Mouse (Mus musculus): ENCODE data around the gene Gjb4.

Gjb4 gene

GRCm38 (mm10) chr4:127349560-127350300 is 4.2 kb downstream of the Gjb4 start:
- no peak for DNase-seq (ENCODE audit: low spot score)

DNA sequence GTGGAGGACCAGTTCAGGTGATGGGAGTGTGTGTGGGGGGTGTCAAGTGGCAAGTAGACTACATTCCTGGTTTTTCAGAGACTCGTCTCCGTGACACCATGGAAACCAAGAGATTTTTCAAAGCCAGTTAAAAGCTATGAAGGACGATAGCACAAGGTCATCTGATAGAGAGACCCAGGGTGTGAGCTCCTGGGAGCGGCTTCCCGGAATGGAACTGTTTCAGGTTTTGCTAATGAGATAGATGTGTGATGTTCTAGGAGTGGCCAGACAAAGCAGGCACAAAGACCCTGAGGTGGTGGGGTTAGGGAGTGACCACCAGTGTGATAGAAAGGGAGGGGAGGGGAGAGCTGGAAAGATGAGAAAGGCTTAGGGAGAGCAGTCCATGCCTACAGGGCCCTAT is 8.9 kb downstream of the Gjb4 start:
- DNase-seq (ENCODE audit: low spot score), result no peak

GRCm38 (mm10) chr4:127341372-127341771 is 12.5 kb downstream of the Gjb4 start:
- no peak for DNase-seq (ENCODE audit: low spot score)

DNA sequence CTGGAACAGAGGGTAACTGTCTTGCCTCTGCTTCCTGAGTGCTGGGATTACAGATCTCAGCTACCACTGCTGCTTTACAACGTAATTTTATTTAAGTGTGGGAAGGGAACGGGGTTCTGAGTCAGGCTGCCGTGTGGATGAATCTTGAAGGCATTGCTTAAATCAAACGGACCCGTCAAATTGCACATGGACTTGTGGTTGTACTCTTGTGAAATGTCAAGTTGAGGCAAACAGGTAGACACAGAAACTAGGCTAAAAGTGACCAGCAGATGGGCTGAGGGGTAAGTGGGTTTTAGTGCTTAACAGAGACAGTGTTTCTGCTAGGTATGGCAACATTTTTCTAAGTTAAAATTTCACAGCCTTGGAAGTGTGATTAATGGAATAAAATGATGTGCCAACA is 16.2 kb downstream of the Gjb4 start:
- DNase-seq (ENCODE audit: low spot score), result no peak

- DNase-seq (ENCODE audit: low spot score), result no peak
These were observed 18.9 kb downstream of the Gjb4 start for GRCm38 (mm10) chr4:127334870-127335504.

- no peak for DNase-seq (ENCODE audit: low spot score)
These were observed 22.7 kb downstream of the Gjb4 start for GRCm38 (mm10) chr4:127331171-127331570.

DNA sequence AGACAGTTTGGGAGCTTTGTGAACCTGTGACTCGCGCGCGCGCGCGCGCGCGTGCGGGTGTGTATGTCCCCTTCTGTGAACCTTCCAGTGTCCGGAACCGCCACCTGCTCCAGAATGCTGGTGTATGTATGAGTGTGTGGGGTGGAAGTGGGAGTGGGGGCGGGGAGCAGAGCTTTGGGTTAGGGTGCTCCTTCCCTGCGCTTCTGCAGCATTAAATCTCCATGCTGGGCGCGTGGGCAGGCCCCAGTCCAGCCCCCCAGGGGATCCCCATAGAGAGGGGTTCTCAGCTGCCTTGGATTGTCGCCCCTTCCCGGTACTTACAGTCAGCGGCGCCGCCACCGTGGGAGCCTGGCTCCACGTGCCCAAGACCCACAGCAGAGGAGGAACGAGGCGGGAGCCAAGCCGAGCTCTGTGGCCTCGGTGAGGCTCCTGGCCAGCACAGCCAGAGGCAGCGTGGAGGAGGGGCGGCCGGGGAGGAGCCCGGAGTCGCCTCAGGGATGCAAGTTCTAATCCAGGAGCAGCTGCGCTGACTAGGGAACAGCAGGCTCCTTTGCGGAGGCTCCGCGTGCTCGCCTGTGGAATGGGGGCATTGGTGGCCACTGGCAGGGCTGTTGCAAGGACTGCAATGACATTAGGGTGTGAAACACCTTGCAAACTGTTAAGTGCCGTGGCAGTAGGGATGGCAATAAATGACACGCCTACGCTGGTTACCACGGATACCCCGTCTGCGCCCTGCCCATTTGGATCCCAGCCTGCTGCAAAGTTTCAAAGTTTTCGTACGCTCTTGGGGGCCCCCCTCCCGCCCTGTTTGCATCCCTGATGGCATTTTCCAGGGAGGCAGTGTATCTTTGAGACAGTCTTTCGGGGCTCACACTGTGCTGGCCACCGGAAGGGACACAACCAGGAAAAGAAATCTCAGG is 23.4 kb downstream of the Gjb4 start, which contains the start of gene Gjb3:
Gjb3 (minus strand) TSS at position 664 of the 920 bp plus-strand sequence.
- no peak for DNase-seq (ENCODE audit: low spot score)

DNA sequence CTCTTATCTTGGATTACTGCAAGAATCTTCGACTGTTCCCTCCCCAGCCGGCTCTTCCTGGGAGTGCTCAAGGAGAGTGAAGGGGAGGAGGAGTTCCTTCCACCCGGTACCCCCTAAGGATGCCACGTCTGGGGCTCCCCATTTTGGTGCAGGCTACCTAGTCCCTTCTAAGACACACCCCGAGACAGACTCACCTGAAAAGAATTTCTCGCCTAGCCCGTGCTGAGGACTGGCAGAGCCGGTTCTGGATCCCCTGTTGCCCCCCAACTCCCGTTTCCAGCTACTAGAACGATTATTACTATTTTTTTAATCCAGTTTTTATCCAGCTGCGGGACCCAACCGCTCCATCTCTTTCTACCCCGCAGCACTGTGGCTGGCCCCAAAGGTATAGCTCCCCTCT is 24.1 kb downstream of the Gjb4 start:
- DNase-seq (ENCODE audit: low spot score), result no peak

- DNase-seq (ENCODE audit: low spot score), result no peak
These were observed 24.8 kb downstream of the Gjb4 start for GRCm38 (mm10) chr4:127329046-127329445.

DNA sequence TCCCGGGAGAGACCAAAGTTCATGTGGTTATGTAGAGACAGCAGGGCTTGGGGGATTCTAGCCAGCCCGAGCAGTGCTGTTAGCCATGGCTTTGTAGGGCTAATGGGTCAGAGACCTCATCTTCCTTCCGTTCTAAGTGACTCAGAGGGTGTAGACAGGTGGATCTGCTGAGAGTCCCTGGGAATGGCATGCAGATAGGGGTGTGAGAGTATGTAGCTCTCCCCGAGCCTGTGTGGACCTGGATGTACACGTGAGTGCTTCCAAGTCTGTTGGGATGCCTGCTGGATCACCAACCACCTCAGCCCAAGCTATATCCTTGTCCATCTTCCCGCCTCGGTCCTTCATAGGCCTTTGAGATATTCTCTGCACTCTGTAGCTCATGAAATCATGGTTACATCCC is 25.5 kb downstream of the Gjb4 start:
- DNase-seq (ENCODE audit: low spot score), result no peak

GRCm38 (mm10) chr4:127327749-127328148 is 26.1 kb downstream of the Gjb4 start:
- no peak for DNase-seq (ENCODE audit: low spot score)

- peak; percentile 32 for DNase-seq (ENCODE audit: low spot score)
These were observed 26.6 kb downstream of the Gjb4 start for GRCm38 (mm10) chr4:127327258-127327657.

- no peak for DNase-seq (ENCODE audit: low spot score)
These were observed 28.6 kb downstream of the Gjb4 start for GRCm38 (mm10) chr4:127325276-127325675.

DNA sequence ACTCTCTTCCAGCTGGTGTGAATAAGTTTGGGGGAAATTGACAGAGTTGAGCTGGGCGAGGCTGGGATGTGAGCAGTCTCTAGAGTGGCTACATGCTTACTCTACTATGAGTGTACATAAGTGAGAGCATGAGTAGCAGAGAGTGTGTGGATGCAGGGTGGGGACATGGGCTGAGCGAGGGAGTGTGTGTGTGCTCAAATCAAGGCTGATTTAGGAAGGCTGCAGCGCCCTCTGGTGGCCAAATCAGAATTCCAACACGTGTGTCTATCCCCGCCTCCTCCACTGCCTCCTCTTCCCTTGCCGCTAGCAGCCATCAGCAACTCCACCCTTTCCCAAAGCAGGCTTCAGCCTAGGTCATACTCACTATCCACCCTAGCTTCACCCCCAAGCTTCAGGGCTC is 29.1 kb downstream of the Gjb4 start:
- DNase-seq (ENCODE audit: low spot score), result peak; percentile 81

- no peak for DNase-seq (ENCODE audit: low spot score)
These were observed 29.6 kb downstream of the Gjb4 start for GRCm38 (mm10) chr4:127324296-127324695.

GRCm38 (mm10) chr4:127323651-127324050 is 30.2 kb downstream of the Gjb4 start:
- no peak for DNase-seq (ENCODE audit: low spot score)

GRCm38 (mm10) chr4:127319613-127320012 is 34.3 kb downstream of the Gjb4 start:
- peak; percentile 80 for DNase-seq (ENCODE audit: low spot score)

DNA sequence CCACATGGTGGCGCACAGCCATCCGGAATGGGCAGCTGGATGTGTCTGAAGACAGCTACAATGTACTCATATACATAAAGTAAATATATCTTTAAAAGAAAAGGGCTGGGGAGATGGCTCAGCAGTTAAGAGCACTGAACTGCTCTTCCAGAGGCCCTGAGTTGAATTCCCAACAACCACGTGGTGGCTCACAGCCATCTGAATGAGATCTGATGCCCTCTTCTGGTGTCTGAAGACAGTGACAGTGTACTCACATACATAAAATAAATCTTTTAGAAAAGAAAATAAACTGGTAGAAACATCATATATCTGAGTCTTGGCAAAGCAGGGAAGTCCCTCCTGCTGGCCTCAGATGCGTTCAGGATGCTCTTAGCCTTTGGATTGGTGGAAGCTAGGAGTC is 36.7 kb downstream of the Gjb4 start:
- no peak for DNase-seq (ENCODE audit: low spot score)

GRCm38 (mm10) chr4:127315753-127316152 is 38.1 kb downstream of the Gjb4 start:
- DNase-seq (ENCODE audit: low spot score), result no peak

GRCm38 (mm10) chr4:127314585-127314984 is 39.3 kb downstream of the Gjb4 start:
- DNase-seq (ENCODE audit: low spot score), result no peak

DNA sequence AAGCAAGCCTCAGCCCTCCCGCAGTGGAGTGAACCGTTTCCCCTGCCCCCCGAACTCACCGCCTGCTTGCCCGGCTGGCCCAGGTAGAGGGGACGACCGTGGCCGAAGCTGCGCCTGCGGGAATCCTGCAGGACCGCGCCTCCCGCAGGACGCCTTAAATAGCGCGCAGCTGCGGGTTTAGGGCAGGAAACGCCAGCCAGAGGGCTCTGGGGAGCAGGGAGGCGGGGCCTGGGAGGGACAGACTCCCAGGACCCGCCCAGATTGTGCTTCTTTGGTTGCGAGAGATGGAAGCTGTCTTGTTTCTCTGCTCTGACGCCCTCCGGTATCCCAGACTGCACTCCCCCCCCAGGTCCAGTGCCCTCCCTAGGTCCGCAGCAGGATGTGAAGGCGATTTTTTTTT is 40.0 kb downstream of the Gjb4 start, which contains the start of gene Gja4:
Gja4 (minus strand) TSS at position 179 of the 400 bp plus-strand sequence.
- DNase-seq (ENCODE audit: low spot score), result peak; percentile 85

- DNase-seq (ENCODE audit: low spot score), result no peak
These were observed 41.5 kb downstream of the Gjb4 start for GRCm38 (mm10) chr4:127312349-127312748.

GRCm38 (mm10) chr4:127311561-127311960 is 42.3 kb downstream of the Gjb4 start:
- no peak for DNase-seq (ENCODE audit: low spot score)
